Mouse (Mus musculus) urinary bladder, postnatal 4 days (tissue): ENCODE results near the gene Tgfb1.

ENCODE experiments used
- DNase-seq, 2 experiments: peaks; one replicate each; pipeline ENCODE4 v3.0.0; 2021 to 2022; ENCODE audit warnings: low spot score in 2 of 2

The Tgfb1 gene

DNA sequence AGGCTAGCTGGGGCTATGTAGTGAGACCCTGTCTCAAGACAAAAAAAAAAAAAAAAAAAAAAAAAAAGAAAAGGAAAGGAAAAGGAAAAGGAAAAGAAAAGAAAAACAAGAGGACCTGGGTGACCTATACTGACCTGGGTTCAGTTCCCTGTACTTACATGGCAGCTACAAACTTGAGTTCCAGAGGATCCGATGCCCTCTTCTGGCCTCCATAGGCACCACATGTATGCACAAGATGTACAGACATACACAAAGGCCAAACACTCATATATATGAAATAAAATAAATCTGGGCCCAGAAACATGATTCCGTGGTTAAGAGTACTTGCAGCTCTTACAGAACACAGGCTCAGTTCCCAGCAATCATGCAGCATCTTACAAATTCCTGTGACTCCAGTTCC is 50.1 kb downstream of the Tgfb1 start:
- no peak for DNase-seq

GRCm38 (mm10) chr7:25738277-25738676 is 51.5 kb downstream of the Tgfb1 start:
- DNase-seq, result no peak

DNA sequence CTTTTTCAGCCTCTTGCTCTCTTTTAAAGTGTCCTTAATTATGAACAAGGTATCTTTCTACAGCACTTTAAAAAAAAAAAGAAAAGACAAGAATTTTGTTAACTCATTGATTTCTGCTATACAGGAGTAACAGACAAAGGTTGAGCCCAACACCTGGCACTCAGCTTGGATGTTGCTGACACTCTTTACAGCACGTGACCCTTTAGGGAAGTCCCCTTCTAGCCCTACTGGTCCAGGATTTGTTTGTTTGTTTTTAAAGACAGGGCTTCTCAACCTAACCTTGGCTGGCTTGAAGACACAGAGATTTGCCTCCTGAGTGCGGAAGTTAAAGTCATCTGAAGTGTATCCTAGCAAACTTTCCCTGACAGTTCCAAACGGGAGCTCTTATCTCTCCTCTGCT is 60.0 kb downstream of the Tgfb1 start:
- no peak for DNase-seq

GRCm38 (mm10) chr7:25753076-25753475 is 66.3 kb downstream of the Tgfb1 start:
- DNase-seq, result no peak

- no peak for DNase-seq
Measured at GRCm38 (mm10) chr7:25753643-25754438, 67.0 kb downstream of the Tgfb1 start.

DNA sequence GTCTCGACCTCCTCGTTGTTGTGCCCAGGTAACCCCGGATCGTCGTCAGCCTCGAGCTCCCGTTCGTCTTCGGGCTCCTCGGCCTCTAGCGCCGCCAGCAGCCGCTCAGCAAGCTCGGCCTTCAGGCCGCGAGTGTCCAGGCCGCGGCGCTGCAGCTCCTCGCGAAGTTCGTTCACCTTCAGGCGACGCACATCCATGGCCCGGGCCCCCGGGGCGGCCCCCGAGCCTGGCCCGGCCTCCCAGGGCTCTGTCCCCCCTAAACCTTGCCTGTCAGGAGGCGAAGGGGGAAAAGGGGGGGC is 67.6 kb downstream of the Tgfb1 start:
- DNase-seq, result no peak
